Mouse (Mus musculus): ENCODE measurements around the gene Alg14.

Gene Alg14

GRCm38 (mm10) chr3:121370301-121370700 is 78.7 kb downstream of the Alg14 start:
- no peak for DNase-seq

GRCm38 (mm10) chr3:121370830-121371526 is 79.4 kb downstream of the Alg14 start:
- DNase-seq, result no peak

- no peak for DNase-seq
Measured at GRCm38 (mm10) chr3:121371527-121372220, 80.1 kb downstream of the Alg14 start.

- DNase-seq, result no peak
Measured at GRCm38 (mm10) chr3:121373897-121374441, 82.4 kb downstream of the Alg14 start.

GRCm38 (mm10) chr3:121375541-121376129 is 84.1 kb downstream of the Alg14 start:
- DNase-seq, result no peak

GRCm38 (mm10) chr3:121378708-121379612 is 87.4 kb downstream of the Alg14 start:
- no peak for DNase-seq

- DNase-seq, result no peak
Measured at GRCm38 (mm10) chr3:121379699-121380098, 88.1 kb downstream of the Alg14 start.

GRCm38 (mm10) chr3:121387471-121388009 is 96.0 kb downstream of the Alg14 start:
- no peak for DNase-seq

GRCm38 (mm10) chr3:121389366-121389765 is 97.8 kb downstream of the Alg14 start:
- DNase-seq, result no peak

- peak; percentile 10 to 28 for DNase-seq
Measured at GRCm38 (mm10) chr3:121389860-121390530, 98.4 kb downstream of the Alg14 start.

- no peak for DNase-seq
Measured at GRCm38 (mm10) chr3:121390724-121391123, 99.2 kb downstream of the Alg14 start.

GRCm38 (mm10) chr3:121395588-121396295 is 104.2 kb downstream of the Alg14 start:
- DNase-seq, result no peak

- DNase-seq, result no peak
Measured at GRCm38 (mm10) chr3:121396561-121396960, 105.0 kb downstream of the Alg14 start.

- no peak for DNase-seq
Measured at GRCm38 (mm10) chr3:121397007-121397406, 105.4 kb downstream of the Alg14 start.

GRCm38 (mm10) chr3:121401384-121401783 is 109.8 kb downstream of the Alg14 start:
- DNase-seq, result no peak

- DNase-seq, result no peak
Measured at GRCm38 (mm10) chr3:121402096-121402495, 110.5 kb downstream of the Alg14 start.

- no peak for DNase-seq
Measured at GRCm38 (mm10) chr3:121403449-121403848, 111.9 kb downstream of the Alg14 start.

- DNase-seq, result no peak
Measured at GRCm38 (mm10) chr3:121405101-121405500, 113.5 kb downstream of the Alg14 start.

GRCm38 (mm10) chr3:121407417-121407816 is 115.8 kb downstream of the Alg14 start:
- no peak for DNase-seq

GRCm38 (mm10) chr3:121408386-121408785 is 116.8 kb downstream of the Alg14 start:
- DNase-seq, result no peak

GRCm38 (mm10) chr3:121411450-121411849 is 119.9 kb downstream of the Alg14 start:
- no peak for DNase-seq
